Mouse (Mus musculus) stomach, embryonic 15.5 days (tissue): ENCODE results near the gene Nkapd1. TPM values are rescaled to one million over a fixed set of nuclear protein-coding genes. Genes with fewer than 3 reads are reported as not detected.
A peak's percentile ranks its signal among the peaks of the same experiment; 100 is the strongest.

ENCODE experiments used
- ATAC-seq: fragments of 200-750 bp; cut with Nextera tagmentation; 2 replicates; pipeline ENCODE4 v1.8.0; 2017; ENCODE audit warnings: low read depth, moderate number of reproducible peaks, moderate TSS enrichment; ENCODE audit not compliant: insufficient read depth, low FRiP score
- H3K27ac ChIP-seq: fragments of 300-500 bp; sonication (generic); 2 replicates; pipeline ENCODE4 v1.5.1; 2015; ENCODE audit warnings: mild to moderate bottlenecking, inconsistent platforms
- H3K27me3 ChIP-seq: fragments of 300-500 bp; sonication (generic); replicated peaks from 2 replicates; pipeline ENCODE4 v1.6.1; 2015; ENCODE audit warnings: inconsistent platforms
- H3K36me3 ChIP-seq: fragments of 300-500 bp; sonication (generic); 2 replicates; pipeline ENCODE4 v1.6.1; 2015; ENCODE audit warnings: inconsistent platforms
- H3K4me1 ChIP-seq: fragments of 300-500 bp; sonication (generic); 2 replicates; pipeline ENCODE4 v1.6.1; 2015; ENCODE audit warnings: inconsistent platforms
- H3K4me2 ChIP-seq: fragments of 300-500 bp; sonication (generic); 2 replicates; pipeline ENCODE4 v1.6.1; 2015; ENCODE audit warnings: mild to moderate bottlenecking, inconsistent platforms
- H3K4me3 ChIP-seq: fragments of 300-500 bp; sonication (generic); replicated peaks from 2 replicates; pipeline ENCODE4 v1.5.1; 2015; ENCODE audit warnings: inconsistent platforms
- H3K9ac ChIP-seq: fragments of 300-500 bp; sonication (generic); 2 replicates; pipeline ENCODE4 v1.6.1; 2015; ENCODE audit warnings: inconsistent platforms
- H3K9me3 ChIP-seq: fragments of 300-500 bp; sonication (generic); 2 replicates; pipeline ENCODE4 v1.6.1; 2016; ENCODE audit warnings: inconsistent platforms
- WGBS: fragments of 180-500 bp; shearing (Covaris S2); methylation state at CpG from one replicate; pipeline ENCODE4 v1.1.7; 2015; 5-methylcytosine and 5-hydroxymethylcytosine counted together
- polyA plus RNA-seq: library from polyadenylated mRNA; unstranded; fragments of >200 nt; fragmentation: Nextera tagmentation; extraction: Ambion mirVana; gene quantifications from 2 replicates; pipeline ENCODE4 v1.2.1, GENCODE M21; 2015

Gene Nkapd1
- polyA plus RNA-seq, 1 experiment from 2014 or later: 19.3 TPM

- ATAC-seq: peak; percentile 71; the same call in 1 of the 2 replicates
- 65% methylated on average over 12 of the region's 12 CpGs for WGBS
- H3K36me3 ChIP-seq: peaks cover 39% of the 10 kb centered on the region
- peak overlapping the region; percentile 59 for H3K27ac ChIP-seq
- H3K4me3 ChIP-seq: no peak overlapping the region
- no peak overlapping the region for H3K9ac ChIP-seq
- H3K27me3 ChIP-seq: no peaks in the 10 kb centered on the region
- no peak overlapping the region for H3K4me2 ChIP-seq
- no peaks in the 10 kb centered on the region for H3K4me1 ChIP-seq
- H3K9me3 ChIP-seq: no peaks in the 10 kb centered on the region
Measured at GRCm38 (mm10) chr9:50594794-50595417, 22.4 kb downstream of the Nkapd1 start.

- no peaks in the 10 kb centered on the region for H3K27me3 ChIP-seq
- no peak for ATAC-seq
- no peak overlapping the region for H3K27ac ChIP-seq
- no peak overlapping the region for H3K4me3 ChIP-seq
- no peak overlapping the region for H3K4me2 ChIP-seq
- H3K9ac ChIP-seq: no peak overlapping the region
- WGBS: 74% methylated on average over 3 of the region's 3 CpGs
- H3K36me3 ChIP-seq: peaks cover 30% of the 10 kb centered on the region
- H3K9me3 ChIP-seq: no peaks in the 10 kb centered on the region
- no peaks in the 10 kb centered on the region for H3K4me1 ChIP-seq
Measured at GRCm38 (mm10) chr9:50593544-50593943, 23.7 kb downstream of the Nkapd1 start.

GRCm38 (mm10) chr9:50592955-50593354 lies 24.3 kb downstream of the Nkapd1 start:
- no peak for ATAC-seq
- Histone ChIP-seq H3K4me2 (no peak overlapping the region), H3K4me3 (no peak overlapping the region), H3K36me3 (peaks cover 24% of the 10 kb centered on the region), H3K9ac (no peak overlapping the region), H3K9me3 (no peaks in the 10 kb centered on the region), H3K27me3 (no peaks in the 10 kb centered on the region), H3K27ac (no peak overlapping the region), H3K4me1 (no peaks in the 10 kb centered on the region)
- 84% methylated on average over 9 of the region's 9 CpGs for WGBS

- H3K27ac ChIP-seq: no peak overlapping the region
- no peak overlapping the region for H3K4me3 ChIP-seq
- no peak overlapping the region for H3K9ac ChIP-seq
- H3K4me2 ChIP-seq: no peak overlapping the region
- 68% methylated on average over 10 of the region's 10 CpGs for whole genome bisulfite sequencing
- H3K27me3 ChIP-seq: no peaks in the 10 kb centered on the region
- no peaks in the 10 kb centered on the region for H3K4me1 ChIP-seq
- H3K9me3 ChIP-seq: no peaks in the 10 kb centered on the region
- H3K36me3 ChIP-seq: peaks cover 7% of the 10 kb centered on the region; the same call in 1 of the 2 replicates
- no peak for ATAC-seq
Measured at GRCm38 (mm10) chr9:50590856-50591518, 26.3 kb downstream of the Nkapd1 start.

- peak; percentile 70 for ATAC-seq
- WGBS: 59% methylated on average over 4 of the region's 4 CpGs
Measured at GRCm38 (mm10) chr9:50586955-50587354, 30.3 kb downstream of the Nkapd1 start.

GRCm38 (mm10) chr9:50585145-50585818 lies 32.0 kb downstream of the Nkapd1 start:
- Histone ChIP-seq H3K4me1 (no peaks in the 10 kb centered on the region), H3K36me3 (no peaks in the 10 kb centered on the region), H3K4me2 (no peak overlapping the region), H3K9ac (no peak overlapping the region), H3K27ac (no peak overlapping the region), H3K9me3 (no peaks in the 10 kb centered on the region), H3K4me3 (no peak overlapping the region), H3K27me3 (no peaks in the 10 kb centered on the region)
- WGBS: 73% methylated on average over 6 of the region's 6 CpGs
- no peak for ATAC-seq

More at GRCm38 (mm10) chr9:50586955-50587354, 30.3 kb downstream of the Nkapd1 start:
- no peak overlapping the region for H3K4me3 ChIP-seq
- no peak overlapping the region for H3K4me2 ChIP-seq
- no peak overlapping the region for H3K9ac ChIP-seq
- no peak overlapping the region for H3K27ac ChIP-seq
- H3K9me3 ChIP-seq: no peaks in the 10 kb centered on the region
- no peaks in the 10 kb centered on the region for H3K4me1 ChIP-seq
- no peaks in the 10 kb centered on the region for H3K36me3 ChIP-seq
- no peaks in the 10 kb centered on the region for H3K27me3 ChIP-seq

GRCm38 (mm10) chr9:50580370-50580769 lies 36.9 kb downstream of the Nkapd1 start:
- Histone ChIP-seq H3K27me3 (no peaks in the 10 kb centered on the region), H3K9me3 (no peaks in the 10 kb centered on the region), H3K4me2 (no peak overlapping the region), H3K9ac (no peak overlapping the region), H3K36me3 (no peaks in the 10 kb centered on the region), H3K27ac (no peak overlapping the region), H3K4me3 (no peak overlapping the region), H3K4me1 (no peaks in the 10 kb centered on the region)
- 37% methylated on average over 4 of the region's 4 CpGs for WGBS
- ATAC-seq: no peak

GRCm38 (mm10) chr9:50569599-50570525 lies 47.4 kb downstream of the Nkapd1 start:
- Histone ChIP-seq H3K9me3 (no peaks in the 10 kb centered on the region), H3K4me3 (no peak overlapping the region), H3K27ac (peak overlapping the region; percentile 11; the same call in 1 of the 2 replicates), H3K4me2 (no peak overlapping the region), H3K36me3 (no peaks in the 10 kb centered on the region), H3K27me3 (no peaks in the 10 kb centered on the region), H3K9ac (no peak overlapping the region), H3K4me1 (no peaks in the 10 kb centered on the region)
- ATAC-seq: peak; percentile 35; the same call in 1 of the 2 replicates
- WGBS: 65% methylated on average over 10 of the region's 10 CpGs

GRCm38 (mm10) chr9:50567881-50568280 lies 49.4 kb downstream of the Nkapd1 start:
- Histone ChIP-seq H3K9ac (no peak overlapping the region), H3K9me3 (no peaks in the 10 kb centered on the region), H3K27me3 (no peaks in the 10 kb centered on the region), H3K4me3 (no peak overlapping the region), H3K4me2 (no peak overlapping the region), H3K36me3 (no peaks in the 10 kb centered on the region), H3K4me1 (no peaks in the 10 kb centered on the region), H3K27ac (no peak overlapping the region)
- no peak for ATAC-seq
- 88% methylated on average over 2 of the region's 2 CpGs for WGBS

- Histone ChIP-seq H3K36me3 (no peaks in the 10 kb centered on the region), H3K4me2 (no peak overlapping the region), H3K4me1 (no peaks in the 10 kb centered on the region), H3K9me3 (no peaks in the 10 kb centered on the region), H3K4me3 (no peak overlapping the region), H3K27ac (no peak overlapping the region), H3K27me3 (no peaks in the 10 kb centered on the region), H3K9ac (no peak overlapping the region)
- ATAC-seq: no peak
- 84% methylated on average over 4 of the region's 4 CpGs for WGBS
Measured at GRCm38 (mm10) chr9:50567372-50567771, 49.9 kb downstream of the Nkapd1 start.

- no peaks in the 10 kb centered on the region for H3K4me1 ChIP-seq
- no peak overlapping the region for H3K4me2 ChIP-seq
- WGBS: 47% methylated on average over 4 of the region's 4 CpGs
- no peaks in the 10 kb centered on the region for H3K9me3 ChIP-seq
- ATAC-seq: no peak
- H3K27me3 ChIP-seq: no peaks in the 10 kb centered on the region
- H3K4me3 ChIP-seq: no peak overlapping the region
- no peak overlapping the region for H3K27ac ChIP-seq
- H3K9ac ChIP-seq: no peak overlapping the region
- H3K36me3 ChIP-seq: no peaks in the 10 kb centered on the region
Measured at GRCm38 (mm10) chr9:50565940-50566339, 51.3 kb downstream of the Nkapd1 start.
